Mouse (Mus musculus) G1E (cell line): ENCODE measurements around the gene Acat3.
"Not testable (repeated sequence)": the region's sequence is repeated elsewhere in the genome, so short reads cannot be mapped to it uniquely, and the experiment has no call there.

Source experiments
- CTCF ChIP-seq: IDR thresholded peaks from 2 replicates; pipeline ENCODE4 v1.5.1; 2012; ENCODE audit warnings: low read depth, low read length, inconsistent platforms, mixed read lengths
- GATA2 ChIP-seq: IDR thresholded peaks from 2 replicates; pipeline ENCODE4 v1.6.1; 2012; ENCODE audit warnings: low read depth, low read length, inconsistent platforms, borderline replicate concordance
- TAL1 ChIP-seq: conservative IDR thresholded peaks from 2 replicates; pipeline ENCODE4 v1.6.1; 2012; ENCODE audit warnings: low read depth, low read length, inconsistent platforms, mixed read lengths

DNA sequence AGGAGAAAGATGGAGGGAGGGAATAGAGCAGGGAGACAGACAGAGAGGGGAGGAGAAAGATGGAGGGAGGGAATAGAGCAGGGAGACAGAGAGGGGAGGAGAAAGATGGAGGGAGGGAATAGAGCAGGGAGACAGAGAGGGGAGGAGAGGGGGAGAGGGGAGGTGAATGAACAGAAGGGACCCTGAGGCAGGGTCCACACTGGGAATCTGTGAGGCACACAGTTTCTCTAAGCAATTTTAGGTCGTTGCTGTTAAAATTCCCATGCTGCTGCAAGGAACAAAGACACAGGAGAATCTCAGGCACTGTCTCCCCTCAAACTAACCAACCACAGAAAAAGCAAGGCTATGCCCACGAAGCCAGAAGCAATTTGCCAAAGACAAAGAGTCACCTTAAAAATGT is 41.8 kb downstream of the Acat3 start:
- TF ChIP-seq CTCF, TAL1, GATA2: not testable (repeated sequence)
